Mouse (Mus musculus) hindbrain, embryonic 11.5 days (tissue): Measurements from ENCODE around the gene Gm10234. TPM values are rescaled to one million over a fixed set of nuclear protein-coding genes. Genes with fewer than 3 reads are reported as not detected.

Experiments used
- ATAC-seq: fragments of 200-750 bp; cut with Nextera tagmentation; 2 replicates; pipeline ENCODE4 v1.8.0; 2017; ENCODE audit warnings: mild to moderate bottlenecking, moderate TSS enrichment, moderate library complexity; ENCODE audit not compliant: low FRiP score
- DNase-seq: peaks from one replicate; pipeline ENCODE4 v3.0.0-alpha.2; 2015; ENCODE audit warnings: low spot score
- H3K27ac ChIP-seq: fragments of 300-500 bp; sonication (generic); 2 replicates; pipeline ENCODE4 v1.5.1; 2014; ENCODE audit warnings: mild to moderate bottlenecking, low read depth, low read length
- H3K27me3 ChIP-seq: fragments of 300-500 bp; sonication (generic); 2 replicates; pipeline ENCODE4 v1.6.1; 2014; ENCODE audit warnings: mild to moderate bottlenecking, low read length, moderate library complexity, mixed read lengths; ENCODE audit not compliant: control insufficient read depth, insufficient read depth
- H3K36me3 ChIP-seq: fragments of 300-500 bp; sonication (generic); 2 replicates; pipeline ENCODE4 v1.6.1; 2014; ENCODE audit warnings: mild to moderate bottlenecking, low read length, moderate library complexity, mixed read lengths; ENCODE audit not compliant: control insufficient read depth, insufficient read depth
- H3K4me1 ChIP-seq: fragments of 300-500 bp; sonication (generic); replicated peaks from 2 replicates; pipeline ENCODE4 v1.6.1; 2014; ENCODE audit warnings: low read length, mixed read lengths; ENCODE audit not compliant: control insufficient read depth, insufficient read depth
- H3K4me2 ChIP-seq: fragments of 300-500 bp; sonication (generic); replicated peaks from 2 replicates; pipeline ENCODE4 v1.6.1; 2014; ENCODE audit warnings: mild to moderate bottlenecking, low read depth, low read length
- H3K4me3 ChIP-seq: fragments of 300-500 bp; sonication (generic); 2 replicates; pipeline ENCODE4 v1.5.1; 2014; ENCODE audit warnings: low read depth, low read length
- H3K9ac ChIP-seq: fragments of 300-500 bp; sonication (generic); 2 replicates; pipeline ENCODE4 v1.6.1; 2014; ENCODE audit warnings: low read depth, low read length
- H3K9me3 ChIP-seq: fragments of 300-500 bp; sonication (generic); 2 replicates; pipeline ENCODE4 v1.6.1; 2016; ENCODE audit warnings: low read length; ENCODE audit not compliant: control insufficient read depth
- WGBS: fragments of 180-500 bp; shearing (Covaris S2); extraction: QIAGEN DNeasy Blood & Tissue Kit; methylation state at CpG from one replicate; pipeline ENCODE4 v1.1.7; 2014; 5-methylcytosine and 5-hydroxymethylcytosine counted together
- polyA plus RNA-seq: library from polyadenylated mRNA; unstranded; fragments of >200 nt; fragmentation: Nextera tagmentation; extraction: Ambion mirVana; gene quantifications from 2 replicates; pipeline ENCODE4 v1.2.1, GENCODE M21; 2014

Gene Gm10234
- polyA plus RNA-seq, 1 experiment from 2014 or later: not detected

GRCm38 (mm10) chr6:95353886-95354285 is 32.0 kb downstream of the Gm10234 start:
- no peak for ATAC-seq
- no peak overlapping the region for H3K9ac ChIP-seq
- DNase-seq: no peak
- no peak overlapping the region for H3K4me3 ChIP-seq
- 76% methylated on average over 1 of the region's 1 CpGs for WGBS
- H3K4me1 ChIP-seq: no peaks in the 10 kb centered on the region
- H3K9me3 ChIP-seq: no peaks in the 10 kb centered on the region
- no peaks in the 10 kb centered on the region for H3K27me3 ChIP-seq
- no peak overlapping the region for H3K4me2 ChIP-seq
- no peak overlapping the region for H3K27ac ChIP-seq
- H3K36me3 ChIP-seq: no peaks in the 10 kb centered on the region

- Histone ChIP-seq H3K27me3 (no peaks in the 10 kb centered on the region), H3K4me2 (no peak overlapping the region), H3K27ac (no peak overlapping the region), H3K36me3 (no peaks in the 10 kb centered on the region), H3K4me1 (no peaks in the 10 kb centered on the region), H3K4me3 (no peak overlapping the region), H3K9me3 (no peaks in the 10 kb centered on the region), H3K9ac (no peak overlapping the region)
- 92% methylated on average over 5 of the region's 5 CpGs for WGBS
- DNase-seq (no peak), ATAC-seq (no peak)
Measured at GRCm38 (mm10) chr6:95360084-95360483, 38.2 kb downstream of the Gm10234 start.

GRCm38 (mm10) chr6:95362707-95363106 is 40.8 kb downstream of the Gm10234 start:
- ATAC-seq (no peak), DNase-seq (no peak)
- no peak overlapping the region for H3K4me2 ChIP-seq
- H3K4me3 ChIP-seq: no peak overlapping the region
- H3K9ac ChIP-seq: no peak overlapping the region
- no peaks in the 10 kb centered on the region for H3K36me3 ChIP-seq
- no peaks in the 10 kb centered on the region for H3K9me3 ChIP-seq
- 86% methylated on average over 5 of the region's 5 CpGs for WGBS
- no peak overlapping the region for H3K27ac ChIP-seq
- H3K27me3 ChIP-seq: no peaks in the 10 kb centered on the region
- no peaks in the 10 kb centered on the region for H3K4me1 ChIP-seq

GRCm38 (mm10) chr6:95371811-95372210 is 49.9 kb downstream of the Gm10234 start:
- Histone ChIP-seq H3K9ac (no peak overlapping the region), H3K4me1 (no peaks in the 10 kb centered on the region), H3K4me2 (no peak overlapping the region), H3K27me3 (no peaks in the 10 kb centered on the region), H3K4me3 (no peak overlapping the region), H3K36me3 (no peaks in the 10 kb centered on the region), H3K9me3 (no peaks in the 10 kb centered on the region), H3K27ac (no peak overlapping the region)
- DNase-seq (no peak), ATAC-seq (no peak)
- 79% methylated on average over 4 of the region's 4 CpGs for WGBS

Other genes with a start within 250 kb of the Gm10234 start
- 8.1 and 9.0 TPM in 2 replicates for gene Kbtbd8, start 204.9 kb upstream of the Gm10234 start, polyA plus RNA-seq